Mouse (Mus musculus): Measurements from ENCODE around the gene Rapgef4. TPM values are rescaled to one million over a fixed set of nuclear protein-coding genes. Genes with fewer than 3 reads are reported as not detected.

Rapgef4 gene
- polyA plus RNA-seq, 1 experiment from 2014 or later = 5.0 TPM

GRCm38 (mm10) chr2:72129612-72130311, 148.7 kb downstream of the Rapgef4 start:
- Histone ChIP-seq H3K4me1 (ENCODE audit: insufficient read depth, low read depth, low read length) (no peaks in the 10 kb centered on the region), H3K9me3 (ENCODE audit: low read length) (no peaks in the 10 kb centered on the region), H3K27me3 (replicated peaks; ENCODE audit: insufficient read depth, low read length) (no peaks in the 10 kb centered on the region), H3K9ac (replicated peaks; ENCODE audit: low read depth) (no peak overlapping the region), H3K27ac (ENCODE audit: low read length) (no peak overlapping the region), H3K36me3 (ENCODE audit: insufficient read depth, low read length) (no peaks in the 10 kb centered on the region), H3K4me2 (replicated peaks; ENCODE audit: low read depth, low read length) (no peak overlapping the region), H3K4me3 (ENCODE audit: low read depth, low read length) (no peak overlapping the region)
- no peak for DNase-seq (ENCODE audit: low spot score)
- WGBS = 91% methylated on average over 8 of the region's 8 CpGs
- ATAC-seq = no peak
- TF ChIP-seq CTCF (IDR thresholded peaks at IDR 0.05) (no peak), EP300 (IDR thresholded peaks at IDR 0.05) (no peak)

DNA sequence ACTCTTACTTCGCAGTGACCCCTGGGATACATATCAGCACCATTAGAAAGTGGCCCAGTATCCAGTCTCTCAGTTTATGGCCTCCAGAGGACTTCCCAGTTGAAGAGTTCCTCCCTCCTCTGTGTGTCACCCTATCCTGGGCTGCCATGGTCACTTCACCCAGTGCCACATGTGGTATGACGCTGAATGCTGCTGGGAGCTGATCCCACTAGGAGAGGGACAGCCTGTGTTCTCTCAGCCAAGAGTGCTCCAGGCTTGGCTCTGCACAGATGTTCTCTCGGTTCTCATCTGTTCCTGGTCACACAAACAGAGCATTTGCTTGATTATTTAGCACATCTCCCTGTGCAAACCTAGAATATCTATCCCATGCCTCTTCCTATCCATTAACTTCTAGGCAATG, 151.2 kb downstream of the Rapgef4 start:
- DNase-seq (ENCODE audit: low spot score) (no peak), ATAC-seq (no peak)
- no peak overlapping the region for H3K9ac ChIP-seq (replicated peaks; ENCODE audit: low read depth)
- WGBS = 85% methylated on average over 3 of the region's 3 CpGs
- no peaks in the 10 kb centered on the region for H3K4me1 ChIP-seq (ENCODE audit: insufficient read depth, low read depth, low read length)
- H3K36me3 ChIP-seq (ENCODE audit: insufficient read depth, low read length) = no peaks in the 10 kb centered on the region
- H3K27ac ChIP-seq (ENCODE audit: low read length) = no peak overlapping the region
- H3K27me3 ChIP-seq (replicated peaks; ENCODE audit: insufficient read depth, low read length) = no peaks in the 10 kb centered on the region
- H3K4me3 ChIP-seq (ENCODE audit: low read depth, low read length) = no peak overlapping the region
- no peak for TF ChIP-seq CTCF (IDR thresholded peaks at IDR 0.05)
- TF ChIP-seq EP300 (IDR thresholded peaks at IDR 0.05) = no peak
- no peak overlapping the region for H3K4me2 ChIP-seq (replicated peaks; ENCODE audit: low read depth, low read length)
- H3K9me3 ChIP-seq (ENCODE audit: low read length) = no peaks in the 10 kb centered on the region

GRCm38 (mm10) chr2:72136045-72136444, 155.0 kb downstream of the Rapgef4 start:
- no peak for TF ChIP-seq EP300 (IDR thresholded peaks at IDR 0.05)
- no peak for TF ChIP-seq CTCF (IDR thresholded peaks at IDR 0.05)
- Histone ChIP-seq H3K27ac (ENCODE audit: low read length) (peak overlapping the region; percentile 49; the same call in 1 of the 2 replicates), H3K4me3 (ENCODE audit: low read depth, low read length) (no peak overlapping the region), H3K9ac (replicated peaks; ENCODE audit: low read depth) (no peak overlapping the region), H3K4me1 (ENCODE audit: insufficient read depth, low read depth, low read length) (no peaks in the 10 kb centered on the region), H3K9me3 (ENCODE audit: low read length) (no peaks in the 10 kb centered on the region), H3K27me3 (replicated peaks; ENCODE audit: insufficient read depth, low read length) (no peaks in the 10 kb centered on the region), H3K4me2 (replicated peaks; ENCODE audit: low read depth, low read length) (no peak overlapping the region), H3K36me3 (ENCODE audit: insufficient read depth, low read length) (no peaks in the 10 kb centered on the region)
- ATAC-seq = no peak
- no peak for DNase-seq (ENCODE audit: low spot score)
- WGBS = 53% methylated on average over 3 of the region's 3 CpGs

DNA sequence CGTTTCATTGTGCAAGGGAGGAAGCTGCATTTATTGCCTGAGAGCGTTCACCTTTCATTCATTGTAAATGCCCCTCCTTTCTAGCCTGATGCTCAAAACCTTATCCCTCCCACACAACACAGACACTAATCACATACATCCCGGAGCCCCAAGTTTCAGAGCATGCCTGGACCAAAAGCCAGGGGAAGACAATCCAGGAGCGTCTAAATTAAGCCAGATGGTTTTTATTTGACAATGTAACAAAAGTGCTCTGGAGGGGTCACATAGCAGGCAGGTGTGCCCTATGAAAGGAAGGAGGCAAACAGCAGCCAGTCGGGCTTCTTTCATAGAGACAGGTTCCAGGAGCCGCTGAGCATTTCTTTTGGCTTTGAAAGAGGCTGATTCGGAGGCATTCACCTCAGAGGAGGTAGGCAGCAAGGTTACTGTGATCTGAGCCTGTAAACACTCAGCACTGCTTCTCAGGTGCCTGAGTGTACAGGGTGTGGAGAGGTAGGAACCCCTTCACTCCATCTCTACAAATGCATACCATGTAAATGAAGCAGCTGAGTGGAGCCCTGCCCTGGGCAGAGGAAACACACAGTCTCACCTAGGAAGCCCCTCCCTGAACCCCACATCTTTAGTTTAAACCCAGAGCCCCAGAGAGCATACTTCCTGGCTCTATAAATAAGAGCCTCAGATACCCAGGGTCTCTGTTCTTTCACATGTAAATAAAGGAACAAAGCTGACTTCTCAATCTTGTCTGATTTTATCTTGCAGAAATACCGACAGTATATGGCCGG, 155.6 kb downstream of the Rapgef4 start:
- no peaks in the 10 kb centered on the region for H3K9me3 ChIP-seq (ENCODE audit: low read length)

DNA sequence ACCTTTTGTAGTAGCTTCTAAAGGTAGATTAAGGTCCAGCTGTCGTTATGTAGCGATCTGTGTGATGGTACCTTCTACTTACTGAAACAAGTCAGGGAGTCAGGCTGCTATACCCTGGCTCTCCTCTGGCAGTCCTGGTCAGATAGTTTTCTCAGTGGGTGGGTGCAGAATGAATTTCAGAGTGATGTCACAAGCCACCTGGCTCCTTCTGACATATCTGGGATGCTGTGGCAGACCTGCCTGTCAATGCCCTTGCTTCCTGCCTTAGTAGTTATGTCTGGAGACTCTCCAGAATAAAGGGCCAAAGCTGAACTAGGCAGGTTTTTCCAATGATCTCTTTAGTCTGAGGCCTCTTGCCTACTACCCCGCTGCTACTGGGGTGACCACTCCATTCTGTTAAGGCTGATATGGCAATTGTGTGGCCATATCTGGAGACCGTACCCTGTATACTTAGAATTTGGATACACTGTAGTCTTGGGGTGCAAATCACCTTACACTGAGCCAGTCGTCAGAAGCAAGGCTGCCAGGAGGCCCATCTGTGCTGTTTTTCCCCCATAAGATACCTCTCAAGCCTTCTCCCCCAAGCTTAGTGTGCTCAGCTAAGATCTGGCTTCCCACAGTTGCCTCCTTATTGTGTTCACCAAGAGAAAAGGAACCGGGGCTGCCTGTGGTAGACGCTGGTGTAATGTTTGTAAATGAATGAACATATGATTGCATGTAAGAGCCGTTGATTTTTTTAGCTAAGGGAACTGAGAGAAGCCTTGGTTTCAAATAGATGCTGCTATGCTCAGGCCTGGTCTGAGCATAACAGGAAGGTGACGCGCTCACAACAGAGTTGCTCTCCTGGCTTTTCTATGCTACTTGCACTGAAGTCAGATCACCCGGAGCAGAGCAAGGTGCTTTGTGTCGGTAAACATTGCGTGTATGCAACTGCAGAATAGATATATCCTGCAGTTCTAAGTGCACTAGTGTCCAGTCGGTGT, 159.1 kb downstream of the Rapgef4 start:
- Histone ChIP-seq H3K27me3 (replicated peaks; ENCODE audit: insufficient read depth, low read length) (no peaks in the 10 kb centered on the region), H3K9me3 (ENCODE audit: low read length) (no peaks in the 10 kb centered on the region), H3K36me3 (ENCODE audit: insufficient read depth, low read length) (no peaks in the 10 kb centered on the region), H3K27ac (ENCODE audit: low read length) (no peak overlapping the region), H3K4me2 (replicated peaks; ENCODE audit: low read depth, low read length) (no peak overlapping the region), H3K4me3 (ENCODE audit: low read depth, low read length) (no peak overlapping the region), H3K4me1 (ENCODE audit: insufficient read depth, low read depth, low read length) (peaks cover 7% of the 10 kb centered on the region; the same call in 1 of the 2 replicates), H3K9ac (replicated peaks; ENCODE audit: low read depth) (no peak overlapping the region)
- WGBS = 79% methylated on average over 14 of the region's 14 CpGs
- DNase-seq (ENCODE audit: low spot score) = no peak
- TF ChIP-seq CTCF (IDR thresholded peaks at IDR 0.05) (no peak), EP300 (IDR thresholded peaks at IDR 0.05) (no peak)
- no peak for ATAC-seq

More for the DNA sequence above, 155.6 kb downstream of the Rapgef4 start:
- H3K27ac ChIP-seq (ENCODE audit: low read length) = peak overlapping the region; percentile 49
- peak; percentile 77 for DNase-seq (ENCODE audit: low spot score)
- no peak overlapping the region for H3K4me2 ChIP-seq (replicated peaks; ENCODE audit: low read depth, low read length)
- H3K9ac ChIP-seq (replicated peaks; ENCODE audit: low read depth) = no peak overlapping the region
- H3K4me1 ChIP-seq (ENCODE audit: insufficient read depth, low read depth, low read length) = no peaks in the 10 kb centered on the region
- TF ChIP-seq EP300 (IDR thresholded peaks at IDR 0.05) (peak; percentile 70), CTCF (IDR thresholded peaks at IDR 0.05) (no peak)
- H3K4me3 ChIP-seq (ENCODE audit: low read depth, low read length) = no peak overlapping the region
- no peaks in the 10 kb centered on the region for H3K36me3 ChIP-seq (ENCODE audit: insufficient read depth, low read length)
- no peaks in the 10 kb centered on the region for H3K27me3 ChIP-seq (replicated peaks; ENCODE audit: insufficient read depth, low read length)
- peak; percentile 97 for ATAC-seq
- WGBS = 42% methylated on average over 9 of the region's 9 CpGs

Measured in lung, postnatal 0 days (tissue).